ENCODE assay signal across 10 mouse cellular contexts in genomic region chr12:73790571-73791108, GRCm38 (mm10).
A peak's percentile ranks its signal among the peaks of the same experiment; 100 is the strongest.
DNase-seq lines count a peak whose midpoint lies in the region; ATAC-seq and TF ChIP-seq lines count a peak whose summit lies in the region.
"Had no signal": no experiment of that assay in that cellular context is flagged by ENCODE, and none has a peak within 500 bp of the region (broad histone marks: within the 10 kb centered on the region; RNA-seq: fewer than 3 reads in every experiment).

No protein-coding gene starts in this region.

- H3K4me3 ChIP-seq in liver, postnatal 0 days (ENCODE audit: low read depth, low read length), result no peak overlapping the region

- no peak for DNase-seq in liver, postnatal 0 days
- DNase-seq in liver (no peak), adipocyte (ENCODE audit: low spot score) (no peak)
- peak; percentile 47 for DNase-seq in gastrocnemius, postnatal 25 days
- peak; percentile 38 for DNase-seq in kidney, adult 18-20 months
- DNase-seq in skeletal muscle tissue, adult 2 months (ENCODE audit: low read depth, low spot score), result peak; percentile 65
- DNase-seq in left cerebral cortex, adult 8-10 months (ENCODE audit: low spot score in 2 of 2), result no peak
- no peak for DNase-seq in testis, postnatal 10 days (ENCODE audit: low spot score)
- DNase-seq: thymus, postnatal 36 days had no signal

- no peaks in the 10 kb centered on the region for H3K27me3 ChIP-seq in liver, postnatal 0 days (ENCODE audit: insufficient read depth, low read length)

- H3K4me2 ChIP-seq in liver, postnatal 0 days (ENCODE audit: low read depth, low read length), result no peak overlapping the region

- peak; percentile 30; the same call in 1 of the 2 replicates for TF ChIP-seq EP300 in liver, postnatal 0 days (IDR thresholded peaks at IDR 0.05; ENCODE audit: low read depth)

- no peak overlapping the region for H3K9ac ChIP-seq in liver, postnatal 0 days (replicated peaks)

- peaks cover 16% of the 10 kb centered on the region for H3K4me1 ChIP-seq in liver, postnatal 0 days (ENCODE audit: insufficient read depth)

- H3K36me3 ChIP-seq in liver, postnatal 0 days (replicated peaks; ENCODE audit: insufficient read depth, low read length), result no peaks in the 10 kb centered on the region

- peak; percentile 50 for ATAC-seq in liver, postnatal 0 days

- no peak for TF ChIP-seq CTCF in liver, postnatal 0 days (IDR thresholded peaks at IDR 0.05; ENCODE audit: low read depth)

- no peak overlapping the region for H3K27ac ChIP-seq in liver, postnatal 0 days (ENCODE audit: low read depth)
- H3K27ac ChIP-seq: macrophage had no signal

- 35% methylated on average over 5 of the region's 5 CpGs for WGBS in liver, postnatal 0 days (ENCODE audit: insufficient replicate concordance)

- no peaks in the 10 kb centered on the region for H3K9me3 ChIP-seq in liver, postnatal 0 days (ENCODE audit: low read length)

Comparison
In these comparisons a context has a peak if more than half of its experiments do, and no peak if none do; other contexts are left out.
1. DNase-seq: peak in gastrocnemius, postnatal 25 days (single experiment), kidney, adult 18-20 months (single experiment) and skeletal muscle tissue, adult 2 months (single experiment); none in liver, postnatal 0 days (single experiment), liver (single experiment), left cerebral cortex, adult 8-10 months (0 of 2), adipocyte (single experiment) and testis, postnatal 10 days (single experiment).